Mouse (Mus musculus) forebrain, embryonic 10.5 days (tissue): ENCODE data around the gene Rnf180. TPM values are rescaled to one million over a fixed set of nuclear protein-coding genes. Genes with fewer than 3 reads are reported as not detected.

Experiments
- DNase-seq: peaks from one replicate; pipeline ENCODE4 v3.0.0-alpha.2; 2017; ENCODE audit warnings: low spot score; ENCODE audit errors: extremely low spot score
- H3K27ac ChIP-seq: fragments of 300-500 bp; sonication (generic); 2 replicates; pipeline ENCODE4 v1.5.1; 2016; ENCODE audit warnings: mild to moderate bottlenecking
- H3K27me3 ChIP-seq: fragments of 300-500 bp; sonication (generic); 2 replicates; pipeline ENCODE4 v1.6.1; 2016; ENCODE audit warnings: mild to moderate bottlenecking; ENCODE audit not compliant: poor library complexity, severe bottlenecking
- H3K36me3 ChIP-seq: fragments of 300-500 bp; sonication (generic); replicated peaks from 2 replicates; pipeline ENCODE4 v1.6.1; 2016; ENCODE audit warnings: mild to moderate bottlenecking, moderate library complexity
- H3K4me1 ChIP-seq: fragments of 300-500 bp; sonication (generic); 2 replicates; pipeline ENCODE4 v1.6.1; 2016
- H3K4me3 ChIP-seq: fragments of 300-500 bp; sonication (generic); 2 replicates; pipeline ENCODE4 v1.5.1; 2016; ENCODE audit warnings: mild to moderate bottlenecking, moderate library complexity
- H3K9me3 ChIP-seq: fragments of 300-500 bp; sonication (generic); 2 replicates; pipeline ENCODE4 v1.6.1; 2016; ENCODE audit warnings: mild to moderate bottlenecking, moderate library complexity
- WGBS: fragments of 180-500 bp; shearing (Covaris S2); methylation state at CpG from one replicate; pipeline ENCODE4 v1.1.7; 2016; 5-methylcytosine and 5-hydroxymethylcytosine counted together
- polyA plus RNA-seq: library from polyadenylated mRNA; unstranded; fragments of >200 nt; fragmentation: Nextera tagmentation; extraction: Ambion mirVana; gene quantifications from 2 replicates; pipeline ENCODE4 v1.2.1, GENCODE M21; 2016

Gene Rnf180
- polyA plus RNA-seq, 1 experiment from 2014 or later = 6.6 TPM

DNA sequence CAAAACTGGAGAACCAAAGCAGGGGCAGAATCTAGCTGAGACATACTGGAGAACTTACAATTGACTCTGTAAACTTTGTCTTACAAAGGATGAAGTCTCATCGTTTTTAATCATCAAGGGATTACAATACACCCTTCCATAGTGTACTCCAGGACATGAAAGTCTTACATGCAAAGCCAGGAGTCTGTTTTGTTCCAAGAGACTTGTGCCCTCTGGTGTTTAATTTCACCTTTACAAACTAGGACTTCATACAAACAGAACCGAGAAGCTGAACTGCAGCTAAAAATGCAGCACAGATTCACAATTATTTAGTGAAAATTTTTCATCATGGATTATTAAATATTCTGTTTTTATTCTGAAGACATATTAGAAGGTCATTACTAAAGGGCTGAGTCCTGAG, 53.8 kb downstream of the Rnf180 start:
- no peaks in the 10 kb centered on the region for H3K4me1 ChIP-seq
- no peak for DNase-seq
- H3K27me3 ChIP-seq = no peaks in the 10 kb centered on the region
- WGBS = 92% methylated on average over 2 of the region's 2 CpGs
- no peaks in the 10 kb centered on the region for H3K36me3 ChIP-seq
- H3K9me3 ChIP-seq = no peaks in the 10 kb centered on the region
- no peak overlapping the region for H3K27ac ChIP-seq
- no peak overlapping the region for H3K4me3 ChIP-seq

DNA sequence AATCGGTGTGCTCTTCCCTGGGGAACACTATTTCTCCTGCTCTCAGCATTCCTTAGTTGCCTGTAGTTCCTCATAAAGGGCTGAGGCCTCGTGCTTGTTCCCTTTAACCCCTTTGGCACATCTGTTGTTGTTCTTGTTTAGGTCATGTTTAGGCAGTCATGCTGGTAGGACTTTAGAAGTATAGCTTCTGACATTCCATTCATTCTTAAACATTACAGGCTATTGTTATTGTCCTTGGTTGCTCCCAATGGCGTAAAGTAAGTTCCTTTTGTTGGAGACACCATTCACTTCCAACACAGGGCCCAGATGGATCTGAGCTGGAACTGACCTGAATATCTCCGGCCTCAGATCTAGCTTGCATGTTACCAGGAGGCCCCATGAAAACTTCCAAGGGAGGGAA, 67.5 kb downstream of the Rnf180 start:
- Histone ChIP-seq H3K4me3 (no peak overlapping the region), H3K27ac (no peak overlapping the region), H3K27me3 (no peaks in the 10 kb centered on the region), H3K36me3 (no peaks in the 10 kb centered on the region), H3K9me3 (no peaks in the 10 kb centered on the region), H3K4me1 (peaks cover 3% of the 10 kb centered on the region; the same call in 1 of the 2 replicates)
- DNase-seq = no peak
- 60% methylated on average over 4 of the region's 4 CpGs for WGBS

DNA sequence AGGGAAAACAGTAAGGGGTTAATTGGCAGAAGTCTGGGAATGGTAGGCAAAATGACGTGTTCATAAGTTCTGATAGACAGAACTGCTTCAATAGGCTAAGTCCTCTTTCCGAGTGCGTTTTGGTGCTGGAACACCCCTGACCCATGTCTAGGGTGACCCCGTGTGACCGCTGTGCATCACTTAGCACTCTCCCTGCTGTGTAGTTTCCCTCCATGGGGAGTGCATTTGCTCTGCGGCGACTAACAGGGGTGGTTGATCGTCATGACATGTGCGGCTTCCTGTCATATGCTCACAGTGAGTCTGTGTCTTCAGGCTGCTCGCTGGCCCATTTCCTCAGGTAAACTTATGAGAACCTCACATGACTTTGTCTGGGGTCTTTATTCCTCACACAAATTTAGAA, 70.6 kb downstream of the Rnf180 start:
- 63% methylated on average over 10 of the region's 10 CpGs for whole genome bisulfite sequencing
- Histone ChIP-seq H3K36me3 (no peaks in the 10 kb centered on the region), H3K4me3 (no peak overlapping the region), H3K9me3 (no peaks in the 10 kb centered on the region), H3K27ac (no peak overlapping the region), H3K27me3 (no peaks in the 10 kb centered on the region), H3K4me1 (peaks cover 3% of the 10 kb centered on the region; the same call in 1 of the 2 replicates)
- no peak for DNase-seq

DNA sequence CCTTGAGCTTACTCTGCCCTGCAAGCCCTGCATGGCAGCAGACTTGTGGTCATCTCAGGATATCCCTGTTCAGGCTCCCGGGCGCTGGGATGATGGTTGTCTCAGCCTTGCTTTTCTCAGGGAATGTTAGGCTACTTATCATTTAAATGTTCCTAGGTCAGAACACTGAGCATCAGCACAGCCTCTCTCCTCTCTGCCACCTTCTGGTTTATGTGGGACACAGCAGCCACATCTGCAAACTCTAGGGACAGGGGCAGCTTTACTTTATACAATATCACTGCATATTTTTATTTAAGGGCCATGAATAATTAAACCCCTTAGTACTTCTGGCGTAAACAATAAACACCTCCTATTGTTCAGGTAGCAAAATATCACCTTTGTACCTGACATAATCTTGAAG, 71.5 kb downstream of the Rnf180 start:
- DNase-seq = no peak
- WGBS = 76% methylated on average over 3 of the region's 3 CpGs

DNA sequence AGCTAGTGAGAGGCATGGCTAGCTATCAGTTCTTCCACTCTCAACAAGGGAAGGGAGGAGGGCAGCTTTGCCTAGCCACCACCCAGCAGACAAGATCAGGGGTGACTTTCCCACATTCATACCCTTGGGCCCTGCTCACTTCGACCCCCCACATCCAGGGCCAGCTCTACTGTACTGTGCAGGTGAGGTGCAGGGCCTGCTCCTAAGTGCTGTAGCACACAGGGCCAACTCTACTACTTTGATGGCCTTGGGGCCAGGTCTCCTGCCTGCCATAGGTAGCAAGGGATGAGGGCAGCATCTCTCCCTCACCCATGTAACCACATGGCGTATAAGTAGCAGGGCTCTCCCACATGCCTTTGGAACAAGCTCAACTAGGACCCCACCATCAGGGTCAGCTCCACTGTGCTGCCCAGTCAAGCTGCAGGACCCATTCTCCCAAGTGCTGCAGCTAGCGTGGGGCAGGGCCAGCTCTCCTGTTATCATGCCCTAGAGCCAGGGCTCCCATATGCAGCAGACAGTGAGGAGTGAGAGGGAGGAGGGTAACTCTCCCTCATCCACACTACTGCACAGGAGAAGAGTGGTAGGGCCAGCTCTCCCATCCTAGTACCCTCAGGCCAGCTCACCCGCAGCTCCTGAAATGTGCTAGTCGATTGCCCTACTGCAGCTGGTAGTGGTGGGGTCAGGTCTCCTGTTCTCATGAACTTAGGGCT, 72.4 kb downstream of the Rnf180 start:
- H3K36me3 ChIP-seq = no peaks in the 10 kb centered on the region
- H3K4me3 ChIP-seq = no peak overlapping the region
- 91% methylated on average over 5 of the region's 5 CpGs for WGBS
- H3K27ac ChIP-seq = peak overlapping the region; percentile 44; the same call in 1 of the 2 replicates
- H3K9me3 ChIP-seq = no peaks in the 10 kb centered on the region
- H3K4me1 ChIP-seq = peaks cover 2% of the 10 kb centered on the region; the same call in 1 of the 2 replicates
- no peaks in the 10 kb centered on the region for H3K27me3 ChIP-seq
- no peak for DNase-seq

More for the DNA sequence above, 71.5 kb downstream of the Rnf180 start:
- Histone ChIP-seq H3K27ac (no peak overlapping the region), H3K4me3 (no peak overlapping the region), H3K36me3 (no peaks in the 10 kb centered on the region), H3K27me3 (no peaks in the 10 kb centered on the region), H3K4me1 (peaks cover 3% of the 10 kb centered on the region; the same call in 1 of the 2 replicates), H3K9me3 (no peaks in the 10 kb centered on the region)

DNA sequence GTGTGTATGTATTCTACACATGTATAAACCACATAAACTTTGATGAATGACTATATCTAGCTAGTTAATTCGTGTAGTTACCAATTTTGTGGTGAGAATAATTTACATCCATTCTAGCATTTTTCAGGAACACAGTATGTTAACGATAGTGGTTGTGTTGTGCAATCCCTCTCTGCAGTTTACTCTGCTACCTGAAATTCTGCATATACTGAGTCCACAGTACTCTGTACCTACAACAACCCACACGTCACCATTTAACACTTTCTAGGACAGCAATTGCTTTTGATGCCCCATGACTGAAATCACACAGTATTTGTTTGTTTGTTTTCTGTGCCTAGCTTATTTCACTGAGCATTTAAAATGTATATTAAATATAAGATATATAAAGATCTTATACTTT, 83.9 kb downstream of the Rnf180 start:
- Histone ChIP-seq H3K4me1 (peaks cover 4% of the 10 kb centered on the region; the same call in 1 of the 2 replicates), H3K27me3 (no peaks in the 10 kb centered on the region), H3K27ac (no peak overlapping the region), H3K9me3 (no peaks in the 10 kb centered on the region), H3K36me3 (no peaks in the 10 kb centered on the region), H3K4me3 (no peak overlapping the region)
- no peak for DNase-seq
- 84% methylated on average over 3 of the region's 3 CpGs for WGBS

DNA sequence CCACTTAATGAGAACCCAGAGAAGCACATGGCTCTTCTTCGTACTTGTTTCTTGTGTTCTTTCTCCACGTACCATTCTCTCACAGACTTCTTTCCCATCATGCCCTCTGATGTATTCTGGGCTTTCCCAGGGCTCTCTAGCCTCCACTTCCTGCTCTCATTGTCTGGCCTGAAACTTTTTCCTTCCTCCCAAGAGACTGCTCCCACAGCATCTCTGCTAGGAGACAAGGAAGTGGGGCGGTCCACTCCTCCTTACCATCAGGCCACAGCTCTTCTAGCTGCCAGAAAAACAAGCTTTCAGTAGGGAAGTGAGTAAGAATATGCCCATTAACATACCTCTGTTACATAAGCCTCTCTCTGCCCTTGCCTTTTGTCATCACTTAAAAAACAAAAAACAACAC, 90.8 kb downstream of the Rnf180 start:
- H3K27ac ChIP-seq = no peak overlapping the region
- 95% methylated on average over 3 of the region's 3 CpGs for WGBS
- no peaks in the 10 kb centered on the region for H3K4me1 ChIP-seq

DNA sequence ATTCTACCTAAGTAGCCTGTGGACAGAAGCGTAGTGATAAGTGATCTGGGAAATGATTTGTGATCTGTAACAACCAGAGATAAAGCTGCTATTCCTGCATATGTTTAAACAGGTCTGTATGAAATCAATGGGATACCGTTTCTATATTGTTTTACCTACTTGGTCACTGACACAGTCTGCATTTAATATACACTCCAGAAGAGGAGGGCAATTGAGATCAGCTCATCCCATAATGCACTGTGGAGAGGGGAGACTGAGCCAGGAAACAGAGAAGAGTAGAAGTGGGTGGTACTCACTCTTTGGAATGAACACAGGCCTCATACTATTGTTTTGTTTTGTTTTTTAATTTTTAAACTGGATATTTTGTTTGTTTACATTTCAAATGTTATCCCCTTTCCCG, 96.0 kb downstream of the Rnf180 start:
- H3K27me3 ChIP-seq = no peaks in the 10 kb centered on the region
- no peak for DNase-seq
- 86% methylated on average over 3 of the region's 3 CpGs for WGBS
- H3K4me3 ChIP-seq = no peak overlapping the region
- no peaks in the 10 kb centered on the region for H3K36me3 ChIP-seq
- no peak overlapping the region for H3K27ac ChIP-seq
- no peaks in the 10 kb centered on the region for H3K9me3 ChIP-seq
- H3K4me1 ChIP-seq = no peaks in the 10 kb centered on the region

More for the DNA sequence above, 90.8 kb downstream of the Rnf180 start:
- Histone ChIP-seq H3K36me3 (no peaks in the 10 kb centered on the region), H3K9me3 (no peaks in the 10 kb centered on the region), H3K4me3 (no peak overlapping the region), H3K27me3 (no peaks in the 10 kb centered on the region)
- no peak for DNase-seq

DNA sequence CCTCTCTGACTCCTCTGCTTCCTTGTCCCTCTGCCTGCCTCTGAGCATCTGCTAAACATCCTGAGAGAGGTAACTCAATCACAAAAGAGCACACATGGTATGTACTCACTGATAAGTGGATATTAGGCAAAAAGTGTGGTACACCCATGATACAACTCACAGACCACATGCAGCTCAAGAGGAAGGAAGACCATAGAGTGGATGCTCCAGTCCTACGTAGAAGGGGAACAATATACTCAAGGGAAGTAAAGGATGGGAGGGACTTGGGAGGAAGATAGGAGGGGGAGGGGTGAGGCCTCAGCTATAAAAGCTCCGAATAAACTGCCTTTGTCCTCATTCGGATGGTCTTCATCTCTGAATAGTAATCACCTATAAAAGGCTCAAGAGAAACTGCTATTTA, 96.6 kb downstream of the Rnf180 start:
- Histone ChIP-seq H3K27me3 (no peaks in the 10 kb centered on the region), H3K36me3 (no peaks in the 10 kb centered on the region), H3K27ac (no peak overlapping the region), H3K4me1 (no peaks in the 10 kb centered on the region), H3K9me3 (no peaks in the 10 kb centered on the region), H3K4me3 (no peak overlapping the region)
- DNase-seq = no peak
- 67% methylated on average over 3 of the region's 3 CpGs for WGBS

DNA sequence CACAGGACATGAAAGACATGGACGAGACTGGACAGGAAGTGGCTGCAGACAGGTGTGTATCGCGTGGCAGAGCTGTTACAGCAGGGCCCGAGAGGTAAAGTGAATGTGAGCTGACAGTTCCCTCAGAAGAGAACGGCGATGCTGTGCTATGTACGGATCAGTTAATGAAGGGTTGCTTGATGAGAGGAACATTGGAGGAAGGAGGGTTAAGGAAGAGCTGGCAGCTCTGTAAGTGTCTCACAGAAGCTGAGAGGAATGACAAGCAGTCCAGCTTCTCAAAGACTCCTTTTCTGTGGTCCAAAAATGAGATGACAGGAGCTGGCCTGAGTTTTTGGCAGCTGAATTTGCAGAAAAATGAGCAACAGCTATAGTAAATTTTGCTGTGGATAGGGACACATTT, 101.0 kb downstream of the Rnf180 start:
- Histone ChIP-seq H3K27me3 (no peaks in the 10 kb centered on the region), H3K4me1 (no peaks in the 10 kb centered on the region), H3K4me3 (no peak overlapping the region), H3K27ac (no peak overlapping the region), H3K9me3 (no peaks in the 10 kb centered on the region), H3K36me3 (no peaks in the 10 kb centered on the region)
- no peak for DNase-seq
- WGBS = 80% methylated on average over 7 of the region's 7 CpGs

DNA sequence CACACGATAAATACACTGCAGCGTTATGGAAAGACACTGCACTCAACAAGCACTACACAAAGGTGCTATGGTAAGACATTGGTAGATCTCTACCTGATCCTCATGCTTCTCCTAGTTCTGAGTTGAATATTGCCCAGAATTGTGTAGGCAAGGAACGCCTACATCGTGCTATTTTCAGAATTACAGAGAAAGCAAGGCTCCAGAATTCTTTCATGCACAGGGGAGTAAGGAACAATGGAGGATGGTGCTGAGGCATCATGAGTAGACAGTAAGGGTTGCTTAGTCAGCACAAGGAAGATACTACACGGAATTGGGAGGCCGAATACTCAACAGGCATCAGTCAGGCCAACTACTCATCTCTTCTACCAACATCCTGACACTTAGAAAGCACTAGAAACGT, 105.9 kb downstream of the Rnf180 start:
- WGBS = 93% methylated on average over 7 of the region's 7 CpGs
- Histone ChIP-seq H3K27me3 (no peaks in the 10 kb centered on the region), H3K4me1 (no peaks in the 10 kb centered on the region), H3K27ac (no peak overlapping the region), H3K9me3 (no peaks in the 10 kb centered on the region), H3K4me3 (no peak overlapping the region), H3K36me3 (no peaks in the 10 kb centered on the region)
- DNase-seq = no peak

DNA sequence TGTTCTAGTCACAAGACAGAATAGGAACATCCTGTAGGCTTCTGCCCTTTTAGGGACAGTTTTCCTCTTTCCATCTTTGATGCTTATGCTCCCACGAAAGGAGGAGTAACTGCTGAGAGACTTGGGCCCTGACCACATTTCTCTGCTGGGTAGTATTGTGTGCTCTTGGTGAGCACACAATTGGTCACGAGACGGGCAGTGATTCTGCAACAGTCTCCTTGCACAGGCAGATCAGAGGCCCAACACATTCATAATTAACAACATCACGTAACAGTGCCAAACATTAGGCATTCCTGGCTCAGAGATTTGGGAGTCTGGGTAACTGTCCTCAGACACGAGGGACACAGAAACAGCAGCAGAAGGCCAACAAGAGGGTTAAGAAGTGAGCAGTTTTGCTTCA, 113.8 kb downstream of the Rnf180 start:
- H3K9me3 ChIP-seq = no peaks in the 10 kb centered on the region
- 85% methylated on average over 5 of the region's 5 CpGs for WGBS
- no peaks in the 10 kb centered on the region for H3K27me3 ChIP-seq
- no peak overlapping the region for H3K4me3 ChIP-seq
- no peak for DNase-seq
- no peaks in the 10 kb centered on the region for H3K36me3 ChIP-seq
- no peak overlapping the region for H3K27ac ChIP-seq
- H3K4me1 ChIP-seq = no peaks in the 10 kb centered on the region

DNA sequence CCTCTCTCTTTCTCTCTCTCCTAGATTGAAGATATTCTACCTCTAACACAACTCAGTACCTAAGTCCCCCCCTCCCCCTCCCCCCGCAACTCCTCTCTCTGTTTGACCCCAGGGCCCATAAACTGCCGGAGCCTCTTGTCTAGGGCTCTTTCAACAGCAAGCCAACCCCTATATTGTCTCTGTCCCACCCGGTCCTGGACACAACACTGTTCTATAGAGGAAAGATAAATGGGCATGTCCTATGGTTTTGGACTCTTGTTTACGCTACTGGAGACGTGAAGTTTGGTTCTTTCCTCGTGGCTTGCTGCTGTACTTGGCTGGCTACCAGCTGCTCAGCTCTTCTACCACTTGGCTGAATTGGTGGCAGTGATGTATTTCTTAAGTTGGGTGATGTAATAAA, 129.2 kb downstream of the Rnf180 start:
- Histone ChIP-seq H3K36me3 (no peaks in the 10 kb centered on the region), H3K27ac (no peak overlapping the region), H3K4me3 (no peak overlapping the region), H3K9me3 (no peaks in the 10 kb centered on the region), H3K4me1 (no peaks in the 10 kb centered on the region), H3K27me3 (no peaks in the 10 kb centered on the region)
- no peak for DNase-seq
- 89% methylated on average over 6 of the region's 6 CpGs for WGBS

DNA sequence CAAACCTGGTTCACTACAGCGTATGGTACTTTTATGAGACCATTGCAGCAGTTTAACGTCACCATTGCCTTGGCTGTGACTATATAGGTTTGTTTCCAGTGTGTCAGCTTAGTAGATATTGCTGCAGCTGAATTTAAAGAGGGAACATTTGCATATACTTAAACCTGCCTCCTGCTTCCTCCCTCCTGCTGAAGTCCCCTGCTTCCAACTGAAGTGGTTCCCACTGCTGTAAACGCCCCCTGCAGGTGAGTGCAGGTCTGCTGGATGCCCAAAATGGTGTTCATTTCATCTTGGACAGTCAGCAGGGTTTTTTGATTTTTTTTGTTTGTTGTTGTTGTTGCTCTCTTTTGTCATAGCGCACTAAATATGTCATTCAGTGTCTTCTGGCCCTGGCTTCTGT, 140.7 kb downstream of the Rnf180 start:
- no peak overlapping the region for H3K4me3 ChIP-seq
- no peaks in the 10 kb centered on the region for H3K36me3 ChIP-seq
- DNase-seq = no peak
- H3K4me1 ChIP-seq = no peaks in the 10 kb centered on the region
- 56% methylated on average over 4 of the region's 4 CpGs for WGBS
- no peaks in the 10 kb centered on the region for H3K9me3 ChIP-seq
- no peaks in the 10 kb centered on the region for H3K27me3 ChIP-seq
- no peak overlapping the region for H3K27ac ChIP-seq
